Mouse (Mus musculus): Measurements from ENCODE around the gene Pmpcb. TPM values are rescaled to one million over a fixed set of nuclear protein-coding genes. Genes with fewer than 3 reads are reported as not detected.

Pmpcb gene
- polyA plus RNA-seq, 1 experiment from 2014 or later: 89.1 TPM

Other genes with a start within 250 kb of the Pmpcb start
- gene Lrrc17, start 193.6 kb upstream of the Pmpcb start, polyA plus RNA-seq (2016; fragmentation: Nextera tagmentation; extraction: Ambion mirVana): 85.1 and 88.5 TPM in 2 replicates
- gene Fbxl13, start 91.5 kb upstream of the Pmpcb start, polyA plus RNA-seq (2016; fragmentation: Nextera tagmentation; extraction: Ambion mirVana): 0.09 and 0.10 TPM in 2 replicates
- gene Armc10, start 91.3 kb upstream of the Pmpcb start, polyA plus RNA-seq (2016; fragmentation: Nextera tagmentation; extraction: Ambion mirVana): 58.2 and 58.4 TPM in 2 replicates
- 3.2 and 3.3 TPM in 2 replicates for gene Napepld, start 35.7 kb upstream of the Pmpcb start, polyA plus RNA-seq (2016; fragmentation: Nextera tagmentation; extraction: Ambion mirVana)
- gene Dnajc2, start 48.1 kb downstream of the Pmpcb start, polyA plus RNA-seq (2016; fragmentation: Nextera tagmentation; extraction: Ambion mirVana): 76.9 and 79.8 TPM in 2 replicates
- gene Psmc2, start 48.1 kb downstream of the Pmpcb start, polyA plus RNA-seq (2016; fragmentation: Nextera tagmentation; extraction: Ambion mirVana): 188 and 198 TPM in 2 replicates
- 0.09 and 0.23 TPM in 2 replicates for gene Slc26a5, start 128.5 kb downstream of the Pmpcb start, polyA plus RNA-seq (2016; fragmentation: Nextera tagmentation; extraction: Ambion mirVana)

All from embryonic facial prominence, embryonic 12.5 days (tissue).